Mouse (Mus musculus): ENCODE measurements at regions not wholly inside any gene's neighbourhood (a gene's known extent, or its start where the extent isn't known, plus 50 kb on each side); places are given as distances from the start of the nearest gene placed in this dataset.

- peak; percentile 51 for DNase-seq
- 39% methylated on average over 3 of the region's 3 CpGs for WGBS
- TF ChIP-seq CTCF (IDR thresholded peaks at IDR 0.05; ENCODE audit: borderline replicate concordance, control insufficient read depth, extremely low read depth, insufficient read depth, low read length, poor library complexity): peak; percentile 33; the same call in 1 of the 2 replicates
- TF ChIP-seq POLR2A (IDR thresholded peaks at IDR 0.05; ENCODE audit: control insufficient read depth, extremely low read depth, insufficient read depth, low read length, poor library complexity): no peak
- Histone ChIP-seq H3K27me3 (ENCODE audit: control insufficient read depth, insufficient read depth, low read length) (no peaks in the 10 kb centered on the region), H3K27ac (ENCODE audit: control insufficient read depth, insufficient read depth, low read length) (no peak overlapping the region), H3K4me1 (replicated peaks; ENCODE audit: control insufficient read depth, insufficient read depth, low read length) (no peaks in the 10 kb centered on the region), H3K4me3 (ENCODE audit: control insufficient read depth, insufficient read depth, low read length) (no peak overlapping the region), H3K36me3 (ENCODE audit: control insufficient read depth, insufficient read depth, low read length) (no peaks in the 10 kb centered on the region)
These were observed 137.8 kb downstream of the B3glct start for GRCm38 (mm10) chr5:149815879-149816278.

- TF ChIP-seq POLR2A (IDR thresholded peaks at IDR 0.05; ENCODE audit: control insufficient read depth, extremely low read depth, insufficient read depth, low read length, poor library complexity) (no peak), CTCF (IDR thresholded peaks at IDR 0.05; ENCODE audit: borderline replicate concordance, control insufficient read depth, extremely low read depth, insufficient read depth, low read length, poor library complexity) (no peak)
- Histone ChIP-seq H3K27me3 (ENCODE audit: control insufficient read depth, insufficient read depth, low read length) (no peaks in the 10 kb centered on the region), H3K4me3 (ENCODE audit: control insufficient read depth, insufficient read depth, low read length) (no peak overlapping the region), H3K36me3 (ENCODE audit: control insufficient read depth, insufficient read depth, low read length) (no peaks in the 10 kb centered on the region), H3K27ac (ENCODE audit: control insufficient read depth, insufficient read depth, low read length) (no peak overlapping the region), H3K4me1 (replicated peaks; ENCODE audit: control insufficient read depth, insufficient read depth, low read length) (no peaks in the 10 kb centered on the region)
- WGBS: 63% methylated on average over 6 of the region's 6 CpGs
- DNase-seq: no peak
These were observed 140.8 kb downstream of the B3glct start for GRCm38 (mm10) chr5:149818812-149819211.

GRCm38 (mm10) chr5:149823821-149824220, 145.8 kb downstream of the B3glct start:
- Histone ChIP-seq H3K4me3 (ENCODE audit: control insufficient read depth, insufficient read depth, low read length) (no peak overlapping the region), H3K27ac (ENCODE audit: control insufficient read depth, insufficient read depth, low read length) (no peak overlapping the region), H3K36me3 (ENCODE audit: control insufficient read depth, insufficient read depth, low read length) (no peaks in the 10 kb centered on the region), H3K27me3 (ENCODE audit: control insufficient read depth, insufficient read depth, low read length) (no peaks in the 10 kb centered on the region), H3K4me1 (replicated peaks; ENCODE audit: control insufficient read depth, insufficient read depth, low read length) (no peaks in the 10 kb centered on the region)
- DNase-seq: no peak
- 95% methylated on average over 9 of the region's 9 CpGs for WGBS
- TF ChIP-seq CTCF (IDR thresholded peaks at IDR 0.05; ENCODE audit: borderline replicate concordance, control insufficient read depth, extremely low read depth, insufficient read depth, low read length, poor library complexity) (no peak), POLR2A (IDR thresholded peaks at IDR 0.05; ENCODE audit: control insufficient read depth, extremely low read depth, insufficient read depth, low read length, poor library complexity) (no peak)

GRCm38 (mm10) chr5:149827599-149827998, 149.6 kb downstream of the B3glct start:
- no peaks in the 10 kb centered on the region for H3K36me3 ChIP-seq (ENCODE audit: control insufficient read depth, insufficient read depth, low read length)
- no peaks in the 10 kb centered on the region for H3K4me1 ChIP-seq (replicated peaks; ENCODE audit: control insufficient read depth, insufficient read depth, low read length)
- TF ChIP-seq CTCF (IDR thresholded peaks at IDR 0.05; ENCODE audit: borderline replicate concordance, control insufficient read depth, extremely low read depth, insufficient read depth, low read length, poor library complexity) (no peak), POLR2A (IDR thresholded peaks at IDR 0.05; ENCODE audit: control insufficient read depth, extremely low read depth, insufficient read depth, low read length, poor library complexity) (no peak)
- H3K4me3 ChIP-seq (ENCODE audit: control insufficient read depth, insufficient read depth, low read length): no peak overlapping the region
- peak; percentile 18 for DNase-seq
- H3K27me3 ChIP-seq (ENCODE audit: control insufficient read depth, insufficient read depth, low read length): no peaks in the 10 kb centered on the region
- H3K27ac ChIP-seq (ENCODE audit: control insufficient read depth, insufficient read depth, low read length): no peak overlapping the region
- 67% methylated on average over 3 of the region's 3 CpGs for WGBS

GRCm38 (mm10) chr5:149831122-149831861, 153.3 kb downstream of the B3glct start:
- 6% methylated on average over 28 of the region's 28 CpGs for WGBS
- TF ChIP-seq POLR2A (IDR thresholded peaks at IDR 0.05; ENCODE audit: control insufficient read depth, extremely low read depth, insufficient read depth, low read length, poor library complexity) (no peak), CTCF (IDR thresholded peaks at IDR 0.05; ENCODE audit: borderline replicate concordance, control insufficient read depth, extremely low read depth, insufficient read depth, low read length, poor library complexity) (peak; percentile 87)
- H3K4me3 ChIP-seq (ENCODE audit: control insufficient read depth, insufficient read depth, low read length): no peak overlapping the region

GRCm38 (mm10) chr5:149837379-149837778, 159.3 kb downstream of the B3glct start:
- Histone ChIP-seq H3K4me1 (replicated peaks; ENCODE audit: control insufficient read depth, insufficient read depth, low read length) (no peaks in the 10 kb centered on the region), H3K27ac (ENCODE audit: control insufficient read depth, insufficient read depth, low read length) (no peak overlapping the region), H3K27me3 (ENCODE audit: control insufficient read depth, insufficient read depth, low read length) (no peaks in the 10 kb centered on the region), H3K36me3 (ENCODE audit: control insufficient read depth, insufficient read depth, low read length) (no peaks in the 10 kb centered on the region), H3K4me3 (ENCODE audit: control insufficient read depth, insufficient read depth, low read length) (no peak overlapping the region)
- TF ChIP-seq CTCF (IDR thresholded peaks at IDR 0.05; ENCODE audit: borderline replicate concordance, control insufficient read depth, extremely low read depth, insufficient read depth, low read length, poor library complexity): no peak
- 78% methylated on average over 2 of the region's 2 CpGs for WGBS
- no peak for DNase-seq

More at GRCm38 (mm10) chr5:149831122-149831861, 153.3 kb downstream of the B3glct start:
- H3K36me3 ChIP-seq (ENCODE audit: control insufficient read depth, insufficient read depth, low read length): no peaks in the 10 kb centered on the region
- DNase-seq: peak; percentile 71
- H3K27me3 ChIP-seq (ENCODE audit: control insufficient read depth, insufficient read depth, low read length): no peaks in the 10 kb centered on the region
- no peaks in the 10 kb centered on the region for H3K4me1 ChIP-seq (replicated peaks; ENCODE audit: control insufficient read depth, insufficient read depth, low read length)
- no peak overlapping the region for H3K27ac ChIP-seq (ENCODE audit: control insufficient read depth, insufficient read depth, low read length)
